Mouse (Mus musculus) forebrain, embryonic 11.5 days (tissue): ENCODE measurements at regions not wholly inside any gene's neighbourhood (a gene's known extent, or its start where the extent isn't known, plus 50 kb on each side); places are given as distances from the start of the nearest gene placed in this dataset.

Experiments used
- ATAC-seq: fragments of 200-750 bp; cut with Nextera tagmentation; replicated peaks from 2 replicates; pipeline ENCODE4 v1.8.0; 2017; ENCODE audit warnings: moderate TSS enrichment; ENCODE audit not compliant: low FRiP score
- DNase-seq: peaks from one replicate; pipeline ENCODE4 v3.0.0-alpha.2; 2017; ENCODE audit warnings: low spot score
- H3K27ac ChIP-seq: fragments of 300-500 bp; sonication (generic); 2 replicates; pipeline ENCODE4 v1.5.1; 2014; ENCODE audit warnings: low read depth, low read length
- H3K27me3 ChIP-seq: fragments of 300-500 bp; sonication (generic); 2 replicates; pipeline ENCODE4 v1.6.1; 2014; ENCODE audit warnings: mild to moderate bottlenecking, low read length, mixed read lengths; ENCODE audit not compliant: control insufficient read depth, insufficient read depth
- H3K36me3 ChIP-seq: fragments of 300-500 bp; sonication (generic); 2 replicates; pipeline ENCODE4 v1.6.1; 2014; ENCODE audit warnings: mild to moderate bottlenecking, low read length, moderate library complexity, mixed read lengths; ENCODE audit not compliant: control insufficient read depth, insufficient read depth
- H3K4me1 ChIP-seq: fragments of 300-500 bp; sonication (generic); replicated peaks from 2 replicates; pipeline ENCODE4 v1.6.1; 2014; ENCODE audit warnings: low read length, mixed read lengths; ENCODE audit not compliant: control insufficient read depth, insufficient read depth
- H3K4me2 ChIP-seq: fragments of 300-500 bp; sonication (generic); 2 replicates; pipeline ENCODE4 v1.6.1; 2014; ENCODE audit warnings: low read depth, mild to moderate bottlenecking, low read length, moderate library complexity, mixed read lengths; ENCODE audit not compliant: severe bottlenecking
- H3K4me3 ChIP-seq: fragments of 300-500 bp; sonication (generic); 2 replicates; pipeline ENCODE4 v1.5.1; 2014; ENCODE audit warnings: low read depth, low read length
- H3K9ac ChIP-seq: fragments of 300-500 bp; sonication (generic); 2 replicates; pipeline ENCODE4 v1.6.1; 2014; ENCODE audit warnings: low read length
- H3K9me3 ChIP-seq: fragments of 300-500 bp; sonication (generic); 2 replicates; pipeline ENCODE4 v1.6.1; 2016; ENCODE audit warnings: low read length, mixed read lengths; ENCODE audit not compliant: control insufficient read depth
- WGBS: fragments of 180-500 bp; shearing (Covaris S2); extraction: QIAGEN DNeasy Blood & Tissue Kit; methylation state at CpG from one replicate; pipeline ENCODE4 v1.1.7; 2014; 5-methylcytosine and 5-hydroxymethylcytosine counted together

DNA sequence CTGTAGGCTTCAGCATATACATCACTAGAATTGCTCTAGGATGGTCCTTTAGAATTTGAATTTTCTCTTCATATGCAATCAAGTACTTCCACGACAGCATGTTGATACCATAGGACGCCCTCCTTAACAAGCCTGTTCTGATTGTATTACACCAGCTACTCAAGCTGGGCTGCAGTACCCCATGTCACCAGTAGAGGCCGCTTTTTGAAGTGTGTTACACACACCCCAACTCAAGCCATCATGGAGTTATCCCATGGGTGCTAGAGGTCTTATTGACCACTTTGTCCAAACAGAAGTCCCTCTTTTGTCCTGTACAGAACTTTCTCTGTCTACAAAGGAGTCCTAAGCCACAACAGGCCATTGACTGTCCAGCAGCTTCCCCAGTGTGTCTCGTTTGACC is 342.6 kb upstream of the Zmiz1 start:
- ATAC-seq: no peak
- H3K4me3 ChIP-seq: no peak overlapping the region
- no peaks in the 10 kb centered on the region for H3K36me3 ChIP-seq
- no peak overlapping the region for H3K9ac ChIP-seq
- WGBS: 58% methylated on average over 4 of the region's 4 CpGs
- H3K27me3 ChIP-seq: no peaks in the 10 kb centered on the region
- peak; percentile 82 for DNase-seq
- H3K4me2 ChIP-seq: no peak overlapping the region
- no peak overlapping the region for H3K27ac ChIP-seq
- peaks cover 9% of the 10 kb centered on the region for H3K4me1 ChIP-seq
- H3K9me3 ChIP-seq: no peaks in the 10 kb centered on the region

DNA sequence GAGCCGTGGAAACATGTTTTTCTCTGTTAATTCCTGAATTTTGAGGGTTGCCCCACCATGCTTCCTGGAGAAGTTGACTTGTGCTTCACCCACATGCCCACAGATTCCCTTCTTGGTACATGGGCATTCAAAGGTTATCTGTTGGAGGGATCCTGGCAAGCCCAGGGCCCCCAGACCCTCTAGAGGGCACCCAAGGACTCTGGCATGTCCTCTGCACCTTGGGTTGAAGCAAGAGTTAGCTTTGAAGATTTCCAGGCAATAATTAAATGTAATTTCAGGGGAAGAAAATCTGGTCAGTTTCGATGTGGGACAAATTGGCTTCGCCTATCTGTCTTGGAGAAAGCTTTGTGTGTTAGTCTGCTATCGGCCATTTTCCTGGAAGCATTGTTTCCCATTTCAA is 339.0 kb upstream of the Zmiz1 start:
- Histone ChIP-seq H3K9me3 (no peaks in the 10 kb centered on the region), H3K4me3 (no peak overlapping the region), H3K9ac (no peak overlapping the region), H3K36me3 (no peaks in the 10 kb centered on the region), H3K27ac (no peak overlapping the region), H3K27me3 (no peaks in the 10 kb centered on the region), H3K4me2 (no peak overlapping the region), H3K4me1 (peaks cover 14% of the 10 kb centered on the region)
- no peak for ATAC-seq
- 76% methylated on average over 4 of the region's 4 CpGs for WGBS
- no peak for DNase-seq

DNA sequence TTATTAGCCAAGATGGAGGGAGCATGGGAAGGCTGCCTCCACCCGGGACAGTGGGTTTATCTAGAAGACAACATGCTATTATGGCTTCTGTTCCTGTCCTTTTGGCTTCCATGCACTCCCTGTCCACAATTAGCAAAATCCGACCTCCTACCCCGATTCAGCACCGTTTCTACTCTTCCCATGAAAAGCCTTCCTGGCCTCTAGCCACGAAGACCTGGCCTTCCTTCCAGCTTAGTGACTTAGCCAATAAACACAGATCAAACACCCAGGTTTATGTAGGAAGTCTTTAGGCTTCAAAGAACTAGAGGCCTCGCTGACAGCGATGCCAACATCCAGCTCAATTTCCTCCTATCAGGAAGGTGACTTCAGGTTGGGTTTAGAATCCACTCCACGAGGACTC is 338.5 kb upstream of the Zmiz1 start:
- Histone ChIP-seq H3K4me1 (peaks cover 10% of the 10 kb centered on the region; the same call in 1 of the 2 replicates), H3K4me2 (no peak overlapping the region), H3K27me3 (no peaks in the 10 kb centered on the region), H3K4me3 (no peak overlapping the region), H3K9me3 (no peaks in the 10 kb centered on the region), H3K27ac (no peak overlapping the region), H3K9ac (no peak overlapping the region), H3K36me3 (no peaks in the 10 kb centered on the region)
- 81% methylated on average over 8 of the region's 8 CpGs for WGBS
- ATAC-seq: no peak
- no peak for DNase-seq

- WGBS: 84% methylated on average over 13 of the region's 13 CpGs
- no peaks in the 10 kb centered on the region for H3K36me3 ChIP-seq
- no peak for ATAC-seq
- H3K4me2 ChIP-seq: no peak overlapping the region
- no peaks in the 10 kb centered on the region for H3K9me3 ChIP-seq
- no peak overlapping the region for H3K9ac ChIP-seq
- H3K27me3 ChIP-seq: no peaks in the 10 kb centered on the region
- no peak overlapping the region for H3K27ac ChIP-seq
- H3K4me3 ChIP-seq: no peak overlapping the region
- DNase-seq: no peak
- H3K4me1 ChIP-seq: peaks cover 30% of the 10 kb centered on the region
Measured at GRCm38 (mm10) chr14:25122971-25123535, 335.9 kb upstream of the Zmiz1 start.

DNA sequence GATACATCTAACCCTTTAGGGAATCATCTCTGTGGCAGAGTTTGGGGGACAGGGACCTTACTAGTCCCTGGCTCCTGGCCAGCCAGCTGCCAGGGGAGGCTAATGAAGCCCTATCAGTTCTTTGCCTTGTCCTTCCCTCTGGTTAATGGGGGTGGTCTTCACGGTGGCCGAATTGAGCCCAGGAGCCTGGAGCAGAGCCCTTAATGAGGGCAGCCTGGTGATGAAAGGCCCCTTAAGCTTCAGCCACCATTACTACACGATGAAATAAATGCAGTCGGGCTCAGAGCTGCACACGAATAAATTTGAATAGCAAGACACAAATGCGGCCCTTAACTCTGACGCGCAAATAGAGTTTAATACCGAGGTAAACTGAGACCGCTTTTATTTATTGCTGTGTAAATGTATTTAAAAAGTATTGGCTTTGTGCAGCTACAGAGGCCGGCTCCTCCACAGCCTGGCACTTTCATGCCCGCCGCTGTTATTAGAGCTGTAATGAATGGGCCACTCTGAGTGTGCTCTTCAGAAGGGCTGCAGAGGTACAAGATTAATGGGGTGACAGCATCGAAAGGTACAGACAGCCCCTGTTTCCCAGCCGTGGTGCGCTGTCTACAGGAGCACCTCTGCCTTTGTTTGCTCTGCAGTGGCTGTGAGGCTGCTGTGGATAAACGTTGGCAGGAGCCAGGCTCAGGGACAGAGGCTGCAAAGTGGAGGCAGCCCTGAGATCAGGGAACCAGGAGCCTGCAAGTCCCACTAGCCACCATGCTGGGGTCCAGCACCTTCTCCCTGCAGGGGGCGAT is 335.2 kb upstream of the Zmiz1 start:
- Histone ChIP-seq H3K9me3 (no peaks in the 10 kb centered on the region), H3K27me3 (no peaks in the 10 kb centered on the region), H3K27ac (peak overlapping the region; percentile 65), H3K4me3 (no peak overlapping the region), H3K9ac (peak overlapping the region; percentile 50), H3K36me3 (no peaks in the 10 kb centered on the region), H3K4me1 (peaks cover 33% of the 10 kb centered on the region), H3K4me2 (no peak overlapping the region)
- 31% methylated on average over 18 of the region's 18 CpGs for WGBS
- DNase-seq (peak; percentile 67), ATAC-seq (peak; percentile 65)

GRCm38 (mm10) chr14:25126544-25126943 is 332.4 kb upstream of the Zmiz1 start:
- DNase-seq: peak; percentile 59

DNA sequence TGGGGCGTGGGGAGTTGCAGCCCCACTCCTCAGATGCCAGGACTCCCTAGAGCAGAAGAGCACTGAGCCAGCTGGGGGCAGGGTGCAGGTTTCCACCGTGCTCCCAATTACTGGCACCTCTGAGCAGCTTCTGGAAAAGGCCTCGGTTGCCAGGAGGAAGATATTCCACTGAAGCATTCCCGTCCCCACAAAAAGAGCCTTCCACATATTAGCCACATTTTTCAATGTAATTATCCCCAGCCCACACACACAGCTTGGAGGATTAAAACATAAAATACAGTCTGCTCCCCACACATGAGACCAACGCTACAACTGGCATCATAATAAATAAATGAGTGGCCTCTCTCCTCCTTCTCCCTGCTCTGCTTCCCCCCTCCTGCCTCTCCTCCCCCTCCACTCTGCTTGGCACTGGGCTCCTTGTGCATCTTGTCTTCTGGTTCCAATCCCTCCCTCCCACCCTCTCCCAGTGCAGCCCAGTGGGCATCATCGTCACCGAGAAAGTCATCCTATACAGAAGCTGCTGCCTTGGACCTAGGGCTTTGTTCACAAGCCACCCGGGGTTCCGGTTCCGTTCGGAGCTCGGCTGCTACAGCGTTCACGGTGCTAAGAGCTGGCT is 331.3 kb upstream of the Zmiz1 start:
- H3K9me3 ChIP-seq: no peaks in the 10 kb centered on the region
- no peaks in the 10 kb centered on the region for H3K27me3 ChIP-seq
- DNase-seq (no peak), ATAC-seq (no peak)
- 34% methylated on average over 14 of the region's 14 CpGs for WGBS
- H3K4me3 ChIP-seq: no peak overlapping the region
- H3K4me1 ChIP-seq: peaks cover 33% of the 10 kb centered on the region
- H3K9ac ChIP-seq: no peak overlapping the region; the same call in 1 of the 2 replicates
- H3K4me2 ChIP-seq: no peak overlapping the region
- no peak overlapping the region for H3K27ac ChIP-seq
- no peaks in the 10 kb centered on the region for H3K36me3 ChIP-seq

More at GRCm38 (mm10) chr14:25126544-25126943, 332.4 kb upstream of the Zmiz1 start:
- Histone ChIP-seq H3K36me3 (no peaks in the 10 kb centered on the region), H3K27ac (no peak overlapping the region), H3K9ac (no peak overlapping the region), H3K4me2 (no peak overlapping the region), H3K27me3 (no peaks in the 10 kb centered on the region), H3K9me3 (no peaks in the 10 kb centered on the region), H3K4me1 (peaks cover 33% of the 10 kb centered on the region), H3K4me3 (no peak overlapping the region)
- ATAC-seq: no peak
- WGBS: 24% methylated on average over 7 of the region's 7 CpGs

- WGBS: 64% methylated on average over 6 of the region's 6 CpGs
- Histone ChIP-seq H3K36me3 (no peaks in the 10 kb centered on the region), H3K4me3 (no peak overlapping the region), H3K4me2 (no peak overlapping the region), H3K9me3 (no peaks in the 10 kb centered on the region), H3K27ac (no peak overlapping the region), H3K4me1 (peaks cover 33% of the 10 kb centered on the region), H3K27me3 (no peaks in the 10 kb centered on the region), H3K9ac (no peak overlapping the region; the same call in 1 of the 2 replicates)
- ATAC-seq (no peak), DNase-seq (no peak)
Measured at GRCm38 (mm10) chr14:25128160-25128547, 330.8 kb upstream of the Zmiz1 start.
